Mouse (Mus musculus) spleen, adult 10 weeks (tissue): Measurements from ENCODE around the gene Actl10. TPM values are rescaled to one million over a fixed set of nuclear protein-coding genes. Genes with fewer than 3 reads are reported as not detected.

Experiments used
- polyA plus RNA-seq: library from polyadenylated mRNA; stranded (reverse); fragments of 350-450 nt; fragmentation: Illumina TruSeq; extraction: RNeasy Lipid Tissue Mini Kit (QIAGEN cat#74804); gene quantifications from one replicate; pipeline ENCODE4 v1.2.3, GENCODE M21; 2015; ENCODE audit warnings: low replicate concordance; ENCODE audit not compliant: insufficient read depth

Gene Actl10
- not detected for polyA plus RNA-seq

DNA sequence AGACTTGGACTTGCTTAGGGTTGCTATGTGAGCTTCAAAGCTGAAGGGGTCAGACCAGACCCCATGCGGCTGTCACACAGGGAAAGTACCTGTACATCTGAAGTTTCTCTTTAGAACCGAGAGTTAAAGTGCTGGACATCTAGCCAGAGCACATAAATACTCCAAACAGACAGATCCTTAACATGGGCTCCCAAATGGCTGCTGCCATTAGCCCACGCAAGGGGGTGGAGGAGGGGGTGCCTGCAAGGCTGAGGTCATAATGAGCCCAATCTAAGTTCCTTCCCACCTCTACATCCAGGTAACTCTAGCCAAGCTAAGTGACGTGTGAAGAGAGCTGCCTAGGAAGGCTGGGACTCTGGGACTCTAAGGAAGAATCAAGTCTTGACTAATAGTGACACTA lies at the start of gene Actl10:
Actl10 (plus strand) TSS at position 301 of the 400 bp plus-strand sequence.

DNA sequence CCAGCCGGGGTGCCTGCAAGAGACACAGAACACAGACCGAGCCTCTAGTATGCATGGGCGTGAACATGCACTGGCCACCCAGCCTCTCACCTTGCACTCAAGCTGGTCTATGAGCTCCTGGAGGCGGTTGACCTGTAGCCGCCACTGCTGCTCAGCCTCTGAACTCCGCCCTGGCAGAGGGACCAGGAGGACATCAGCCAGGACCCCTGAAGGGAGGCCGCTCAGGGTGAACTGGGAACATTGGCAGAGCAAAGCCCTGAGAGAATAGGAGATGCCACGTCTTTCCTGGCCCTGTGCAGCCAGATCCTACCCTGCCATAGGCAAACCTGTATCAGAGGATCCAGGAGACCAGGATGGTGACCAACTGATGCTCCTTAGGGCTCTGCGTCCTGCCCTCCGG lies 4.9 kb upstream of the Actl10 start, which contains the start of gene 1700003F12Rik:
1700003F12Rik (plus strand) TSS at position 375 of the 400 bp plus-strand sequence.

DNA sequence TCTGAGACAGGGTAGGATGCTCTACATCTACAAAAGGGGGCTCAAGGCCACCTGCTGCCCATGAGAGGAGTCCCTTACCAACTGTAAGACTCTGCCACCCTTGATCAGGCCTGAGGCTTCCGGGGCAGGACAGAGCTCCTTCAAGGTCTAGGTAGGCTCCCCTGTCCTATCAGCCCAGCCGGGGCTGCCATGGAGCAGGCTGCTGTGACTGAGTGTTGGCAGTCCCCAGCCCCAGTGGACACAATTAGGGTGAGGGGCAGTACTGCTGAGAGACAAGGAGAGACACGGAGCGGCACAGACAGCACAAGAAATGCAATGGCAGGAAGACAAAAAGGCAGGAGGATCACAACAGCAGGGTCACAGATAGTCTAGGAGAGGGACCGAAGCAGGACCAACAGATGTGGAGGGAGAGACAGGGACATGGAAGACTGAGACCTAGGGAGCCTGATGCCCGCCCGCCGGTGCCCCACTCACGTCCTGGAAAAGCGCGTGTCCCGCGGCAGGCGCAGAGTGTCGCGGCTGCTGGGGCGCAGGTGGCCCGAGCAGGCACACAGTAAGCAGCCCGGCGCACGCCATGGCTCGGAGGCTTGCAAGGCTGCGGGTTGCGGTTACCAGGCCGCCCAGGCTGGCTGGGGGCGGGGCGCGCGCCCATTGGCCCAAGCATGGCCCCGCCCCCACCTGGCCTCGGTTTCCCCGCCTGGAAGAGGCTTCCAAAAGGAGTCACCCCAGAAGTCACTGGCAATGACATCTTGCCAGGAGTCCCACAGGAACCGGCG lies 6.9 kb downstream of the Actl10 start, which contains the start of gene Necab3:
Necab3 (minus strand) TSS at position 627 of the 776 bp plus-strand sequence.

DNA sequence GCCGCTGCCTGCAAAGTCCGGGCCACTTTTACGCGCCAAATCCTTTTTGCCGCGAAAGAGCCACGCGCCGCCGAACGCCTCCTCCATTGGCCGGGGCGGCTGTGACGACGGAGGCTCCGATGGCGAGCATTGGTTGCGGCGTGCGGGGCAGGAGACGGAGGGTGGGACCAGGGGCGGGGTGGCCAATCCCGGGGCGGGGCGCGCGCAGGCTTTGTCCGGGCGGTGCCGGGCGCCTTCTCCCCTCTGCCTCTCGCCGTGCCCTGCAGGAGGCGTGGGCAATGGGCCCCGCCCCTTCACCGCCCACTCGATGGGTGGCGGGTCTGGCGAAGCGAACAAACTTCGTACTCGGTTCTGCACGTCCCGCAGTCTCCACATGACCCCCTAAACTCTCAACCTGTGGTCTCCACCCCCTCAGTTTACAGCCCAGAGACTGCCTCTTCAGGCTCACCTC lies 18.3 kb downstream of the Actl10 start, which contains the start of gene E2f1:
E2f1 (minus strand) TSS at position 57 of the 451 bp plus-strand sequence.

Other genes starting within 250 kb of the Actl10 start
- not detected for gene Bpifb9b, start 244.5 kb upstream of the Actl10 start, polyA plus RNA-seq
- 13.6 TPM for gene Cdk5rap1, start 178.8 kb upstream of the Actl10 start, polyA plus RNA-seq
- 2.1 TPM for gene Snta1, start 143.7 kb upstream of the Actl10 start, polyA plus RNA-seq
- 16.1 TPM for gene Cbfa2t2, start 115.3 kb upstream of the Actl10 start, polyA plus RNA-seq
- not detected for gene 1700003F12Rik, start 4.7 kb upstream of the Actl10 start, polyA plus RNA-seq
- 0.40 TPM for gene Necab3, start 7.1 kb downstream of the Actl10 start, polyA plus RNA-seq
- 4.3 TPM for gene E2f1, start 18.1 kb downstream of the Actl10 start, polyA plus RNA-seq
- 12.2 TPM for gene Pxmp4, start 51.9 kb downstream of the Actl10 start, polyA plus RNA-seq
- 1.9 TPM for gene Zfp341, start 61.5 kb downstream of the Actl10 start, polyA plus RNA-seq
- gene 4930519P11Rik, start 61.7 kb downstream of the Actl10 start, polyA plus RNA-seq: not detected
- 144 TPM for gene Chmp4b, start 99.9 kb downstream of the Actl10 start, polyA plus RNA-seq
- not detected for gene Gm14214, start 218.3 kb downstream of the Actl10 start, polyA plus RNA-seq
- gene Raly, start 239.3 kb downstream of the Actl10 start, polyA plus RNA-seq: 128 TPM
- not detected for gene a, start 239.6 kb downstream of the Actl10 start, polyA plus RNA-seq